Mouse (Mus musculus): ENCODE measurements around the gene Dhx35. TPM values are rescaled to one million over a fixed set of nuclear protein-coding genes. Genes with fewer than 3 reads are reported as not detected.

The Dhx35 gene
- total RNA-seq, 2 experiments from 2014 or later, result 16.9 to 18.4 TPM

DNA sequence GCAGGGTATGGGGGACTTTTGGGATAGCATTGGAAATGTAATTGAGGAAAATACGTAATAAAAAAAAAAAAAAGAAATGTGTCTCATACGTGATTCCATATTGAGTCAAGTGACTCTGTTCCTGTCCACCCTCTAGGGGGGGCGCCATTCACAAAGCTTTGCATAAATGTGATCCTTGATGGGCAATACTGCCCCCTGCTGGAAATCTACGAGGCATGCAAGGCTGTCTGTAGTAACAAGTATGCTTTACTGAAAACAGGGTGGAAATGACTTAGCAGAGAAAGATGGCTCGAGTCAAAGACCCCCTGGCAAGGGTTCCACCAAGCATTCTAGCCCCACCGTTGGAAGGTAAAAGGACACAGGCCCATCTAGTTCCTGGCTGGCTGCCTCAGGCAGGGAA lies 92.0 kb downstream of the Dhx35 start:
- DNase-seq, result no peak
- intact Hi-C loops (cut with DNase I), result no loop called here

DNA sequence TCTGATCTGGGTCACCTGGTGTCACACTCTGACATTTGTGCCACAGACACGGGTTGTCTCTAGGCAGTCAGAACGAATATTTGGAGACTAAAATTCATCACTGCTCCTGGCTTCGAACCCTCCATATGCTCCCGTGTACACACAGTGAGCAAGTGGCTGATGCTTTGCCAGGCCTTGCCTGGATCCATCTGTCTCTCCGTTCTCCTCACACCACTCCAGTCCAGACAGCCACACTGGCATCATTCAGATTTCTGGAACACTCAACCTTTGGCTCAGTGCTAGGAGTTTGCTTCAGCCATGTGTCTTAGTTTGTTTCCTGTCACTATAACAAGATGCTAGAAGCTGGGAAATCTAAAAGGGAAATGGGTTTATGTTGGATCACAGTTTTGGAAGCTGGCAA lies 93.9 kb downstream of the Dhx35 start:
- DNase-seq, result no peak
- intact Hi-C loops (cut with DNase I), result no loop called here

- DNase-seq, result no peak
- intact Hi-C loops (cut with DNase I), result no loop called here
Measured at GRCm38 (mm10) chr2:158889201-158889600, 94.6 kb downstream of the Dhx35 start.

GRCm38 (mm10) chr2:158891319-158891718 lies 96.7 kb downstream of the Dhx35 start:
- intact Hi-C loops (cut with DNase I), result no loop called here
- DNase-seq, result no peak

DNA sequence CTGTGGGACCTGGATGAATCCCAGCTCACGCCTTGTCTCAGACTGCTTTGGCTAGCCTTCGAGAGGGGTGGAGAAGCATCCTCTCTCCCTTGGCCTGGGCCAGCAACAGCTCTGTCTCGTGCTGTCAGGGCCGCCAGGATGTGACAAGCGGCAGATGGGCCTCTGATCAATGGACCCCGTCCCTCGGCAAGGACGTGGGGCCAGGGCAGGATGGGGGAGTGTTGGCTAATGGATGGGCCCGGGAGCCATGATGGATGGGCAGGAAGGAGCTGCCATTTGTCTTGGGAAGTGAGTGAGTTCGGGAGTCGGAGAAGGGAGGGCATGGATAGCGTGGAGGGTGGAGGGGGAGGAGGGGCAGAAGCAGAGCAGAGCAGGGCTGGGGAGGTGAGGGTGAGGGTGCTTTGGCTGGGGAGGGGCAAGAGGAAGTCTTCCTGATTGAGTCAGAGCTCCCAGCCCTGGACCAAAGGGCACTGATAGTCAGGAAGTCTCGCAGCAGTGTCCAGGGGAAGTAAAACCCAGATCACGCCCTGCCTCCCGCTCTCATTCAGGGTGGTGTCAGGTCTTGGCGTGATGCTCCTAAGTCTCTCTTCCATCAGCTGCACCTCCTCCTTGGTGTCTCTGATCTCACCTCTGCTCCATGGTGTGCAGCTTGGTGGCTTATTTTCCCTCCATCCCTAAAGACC lies 98.7 kb downstream of the Dhx35 start:
- intact Hi-C loops (cut with DNase I), result no loop called here
- no peak for DNase-seq

- DNase-seq, result no peak
- intact Hi-C loops (cut with DNase I), result no loop called here
Measured at GRCm38 (mm10) chr2:158898469-158899196, 104.0 kb downstream of the Dhx35 start.

Other genes starting within 250 kb of the Dhx35 start
- gene Slc32a1, start 184.0 kb upstream of the Dhx35 start, total RNA-seq (2021), result not detected
- 1 to 10 TPM; 6.1 to 7.3 TPM for gene Actr5, start 169.9 kb upstream of the Dhx35 start, total RNA-seq (2021)
- 10 to 100 TPM; 11.3 to 13.4 TPM for gene Ppp1r16b, start 129.4 kb upstream of the Dhx35 start, total RNA-seq (2021)
- gene Fam83d, start 26.7 kb upstream of the Dhx35 start, total RNA-seq (2021), result 1 to 10 TPM; 1.0 to 1.5 TPM

All from heart, postnatal 36 days (tissue).